Mouse (Mus musculus) heart, postnatal 14 days (tissue): ENCODE results near the gene Dtnb. TPM values are rescaled to one million over a fixed set of nuclear protein-coding genes. Genes with fewer than 3 reads are reported as not detected.

Source experiments
- DNase-seq, 2 experiments: peaks; one replicate each; pipeline ENCODE4 v3.0.0; 2021 to 2022
- intact Hi-C: fragments of 180-260 bp; cut with DNase I; formaldehyde crosslinking; loops from one replicate; pipeline ENCODE4 v1.15.1; 2025
- total RNA-seq, 2 experiments: library from RNA; stranded (reverse); gene quantifications; 2 replicates each; pipeline ENCODE4 v1.2.3; 2021

The Dtnb gene
- total RNA-seq, 2 experiments from 2014 or later = 5.0 to 5.5 TPM

- DNase-seq = no peak
- intact Hi-C loops = loop anchor here (10.0 kb wide), 3 partner anchors 224 to 1334 kb away; partner anchors contain the start of genes Rab10 and Ubxn2a
Measured at GRCm38 (mm10) chr12:3570711-3571400, 1.3 kb upstream of the Dtnb start.

- no peak for DNase-seq
- intact Hi-C loops = loop anchor here (10.0 kb wide), 3 partner anchors 222 to 1332 kb away; partner anchors contain the start of genes Rab10 and Ubxn2a
Measured at GRCm38 (mm10) chr12:3572581-3573397, 608 bp downstream of the Dtnb start.

DNA sequence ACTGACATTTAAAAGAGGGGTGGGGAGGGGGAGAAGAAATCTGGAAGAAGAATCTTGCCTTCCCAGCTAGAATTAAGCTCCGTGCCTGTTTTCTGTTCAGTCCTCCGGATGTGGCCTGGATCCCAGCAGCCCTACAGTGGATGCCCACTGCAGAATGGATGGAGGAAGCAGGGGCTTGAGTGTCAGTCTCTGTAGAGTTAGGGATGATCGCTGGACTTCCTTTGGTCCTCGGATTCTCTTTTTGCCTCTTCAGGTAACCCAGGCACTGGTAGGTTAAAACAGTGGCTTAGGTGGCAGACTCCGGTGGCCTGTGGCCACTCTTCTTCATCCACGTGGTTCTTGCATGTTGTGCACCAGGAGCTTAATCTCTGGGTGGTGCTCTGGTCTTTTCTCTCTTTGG, 1.2 kb downstream of the Dtnb start:
- intact Hi-C loops = loop anchor here (10.0 kb wide), 3 partner anchors 221 to 1331 kb away; partner anchors contain the start of genes Rab10 and Ubxn2a
- DNase-seq = no peak

GRCm38 (mm10) chr12:3574670-3575069, 2.5 kb downstream of the Dtnb start:
- intact Hi-C loops = loop anchor here (10.0 kb wide), 3 partner anchors 220 to 1330 kb away; partner anchors contain the start of genes Rab10 and Ubxn2a
- no peak for DNase-seq

GRCm38 (mm10) chr12:3579958-3580530, 7.9 kb downstream of the Dtnb start:
- intact Hi-C loops = loop anchor here (10.0 kb wide), 3 partner anchors 215 to 1325 kb away; partner anchors contain the start of genes Rab10 and Ubxn2a

GRCm38 (mm10) chr12:3582604-3583003, 10.4 kb downstream of the Dtnb start:
- no peak for DNase-seq
- intact Hi-C loops = no loop called here

More at GRCm38 (mm10) chr12:3579958-3580530, 7.9 kb downstream of the Dtnb start:
- no peak for DNase-seq

GRCm38 (mm10) chr12:3585525-3585924, 13.3 kb downstream of the Dtnb start:
- DNase-seq = no peak

GRCm38 (mm10) chr12:3587010-3587409, 14.8 kb downstream of the Dtnb start:
- intact Hi-C loops = no loop called here
- DNase-seq = no peak

More at GRCm38 (mm10) chr12:3585525-3585924, 13.3 kb downstream of the Dtnb start:
- intact Hi-C loops = no loop called here

DNA sequence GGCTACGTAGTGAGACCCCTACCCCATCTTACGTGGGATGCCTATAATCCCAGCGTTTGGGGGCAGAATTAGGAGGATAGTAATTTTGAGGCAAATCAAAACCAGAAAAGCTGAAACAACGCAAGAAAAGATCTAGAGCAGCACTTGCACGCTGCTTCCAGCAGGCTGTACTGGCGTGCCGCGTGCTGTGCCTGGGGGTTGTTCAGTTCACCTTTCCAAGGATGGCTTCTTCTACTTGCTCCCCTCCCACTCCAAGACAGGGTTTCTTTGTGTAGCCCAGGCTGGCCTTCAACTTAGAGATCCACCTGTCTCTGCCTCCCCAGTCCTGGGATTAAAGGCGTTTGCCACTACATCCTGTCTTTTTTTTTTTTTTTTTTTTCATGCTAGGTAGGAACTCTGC, 17.9 kb downstream of the Dtnb start:
- intact Hi-C loops = no loop called here
- no peak for DNase-seq

DNA sequence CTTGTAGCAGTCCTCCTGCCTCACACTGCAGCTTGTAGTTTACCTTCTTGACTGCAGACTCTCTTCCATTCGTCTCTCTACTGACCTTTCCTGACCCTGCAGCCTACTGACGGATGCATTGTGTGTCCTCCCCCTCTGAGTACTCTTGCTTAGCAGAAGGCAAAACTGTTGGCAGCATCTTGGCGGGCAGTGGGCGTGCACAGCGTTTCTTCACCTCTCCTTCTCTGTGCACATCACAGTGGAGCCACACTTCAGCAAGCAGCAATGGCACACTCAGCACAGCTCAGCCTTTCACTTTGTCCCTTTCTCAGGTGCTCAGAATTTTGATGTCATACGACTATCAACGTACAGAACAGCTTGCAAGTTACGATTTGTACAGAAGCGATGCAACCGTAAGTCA, 19.4 kb downstream of the Dtnb start:
- intact Hi-C loops = no loop called here

GRCm38 (mm10) chr12:3602786-3603185, 30.6 kb downstream of the Dtnb start:
- no peak for DNase-seq
- intact Hi-C loops = no loop called here

More for the DNA sequence above, 19.4 kb downstream of the Dtnb start:
- DNase-seq = no peak

DNA sequence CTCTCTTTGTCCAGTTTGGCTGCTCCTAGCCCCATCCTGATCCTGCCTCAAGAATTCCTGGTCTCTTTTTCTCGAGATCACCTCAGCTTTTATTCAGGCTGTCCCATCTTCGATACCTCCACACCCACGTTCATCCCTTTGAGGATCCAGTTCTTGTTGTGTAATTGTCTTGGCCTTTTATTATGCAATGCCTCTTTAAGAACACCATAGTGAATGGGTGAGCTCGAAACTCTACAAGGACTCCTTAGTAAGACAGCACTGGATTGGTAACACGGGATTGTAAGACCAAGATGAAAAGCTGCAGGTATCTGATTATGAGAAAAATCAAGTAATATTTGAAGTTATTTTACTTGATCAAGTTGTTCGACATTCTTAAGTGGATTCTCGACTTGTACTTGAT, 34.0 kb downstream of the Dtnb start:
- intact Hi-C loops = no loop called here
- DNase-seq = no peak

GRCm38 (mm10) chr12:3609747-3610146, 37.6 kb downstream of the Dtnb start:
- DNase-seq = peak in 1 of 2 experiments; percentile 3
- intact Hi-C loops = no loop called here

DNA sequence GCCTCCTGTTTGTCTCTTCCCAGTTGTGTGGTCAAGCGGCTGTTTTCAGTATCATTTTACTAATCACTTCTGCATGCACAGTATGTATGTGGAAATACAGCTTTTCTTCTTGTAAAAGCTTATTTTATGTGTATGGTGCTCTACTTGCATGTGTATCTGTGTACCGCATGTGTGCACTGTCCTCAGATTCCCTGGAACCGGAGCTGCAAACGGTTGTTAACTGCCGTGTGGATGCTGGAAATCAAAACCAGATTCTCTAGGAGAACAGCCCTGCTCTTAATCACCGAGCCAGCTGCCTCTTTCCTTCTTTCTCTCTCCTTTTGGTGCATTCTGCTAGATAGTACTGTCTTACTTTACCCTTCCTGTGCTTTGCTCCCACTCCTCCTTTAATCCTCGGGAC, 39.7 kb downstream of the Dtnb start:
- DNase-seq = no peak
- intact Hi-C loops = no loop called here

- intact Hi-C loops = no loop called here
- no peak for DNase-seq
Measured at GRCm38 (mm10) chr12:3615041-3615440, 42.9 kb downstream of the Dtnb start.

DNA sequence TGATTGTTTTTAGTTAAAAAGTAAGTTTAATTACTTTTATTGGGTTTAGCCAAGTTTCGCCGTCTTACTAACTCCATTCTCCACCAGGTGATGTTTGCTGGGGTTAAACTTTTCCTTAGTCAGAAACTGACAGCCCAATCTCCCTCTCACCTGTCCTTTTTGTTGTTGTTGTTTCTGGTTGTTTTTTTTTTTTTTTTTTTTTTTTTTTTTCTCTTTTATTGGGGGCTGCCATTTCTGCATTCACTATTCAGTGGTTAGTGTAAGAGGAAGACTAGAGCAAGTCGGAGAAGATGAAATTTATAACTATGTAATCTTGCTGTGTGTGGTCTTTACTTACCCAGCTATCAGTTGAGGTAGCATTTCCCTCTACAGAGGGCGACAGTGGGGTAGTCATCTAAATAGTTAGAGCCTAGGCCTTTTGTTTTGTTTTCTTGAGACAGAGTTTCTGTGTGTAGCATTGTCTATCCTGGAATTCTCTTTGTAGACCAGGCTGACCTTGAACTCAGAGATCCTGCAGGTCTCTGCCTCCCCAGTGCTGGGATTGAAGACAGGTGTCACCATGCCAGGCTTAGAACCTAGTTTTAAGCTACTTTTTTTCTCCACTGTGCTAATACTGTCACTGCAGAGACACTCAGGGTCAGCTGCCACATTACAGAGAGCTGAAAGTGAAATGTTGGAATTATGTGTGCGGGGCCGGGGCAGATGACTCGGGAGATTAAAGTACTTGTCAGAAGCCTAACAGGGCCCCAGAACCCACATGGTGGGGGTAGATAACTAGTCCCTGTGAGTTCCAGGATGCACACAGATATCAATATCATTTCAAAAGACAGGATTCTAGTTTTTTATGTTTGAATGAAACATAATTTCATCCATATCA, 46.2 kb downstream of the Dtnb start:
- intact Hi-C loops = no loop called here
- DNase-seq = no peak

DNA sequence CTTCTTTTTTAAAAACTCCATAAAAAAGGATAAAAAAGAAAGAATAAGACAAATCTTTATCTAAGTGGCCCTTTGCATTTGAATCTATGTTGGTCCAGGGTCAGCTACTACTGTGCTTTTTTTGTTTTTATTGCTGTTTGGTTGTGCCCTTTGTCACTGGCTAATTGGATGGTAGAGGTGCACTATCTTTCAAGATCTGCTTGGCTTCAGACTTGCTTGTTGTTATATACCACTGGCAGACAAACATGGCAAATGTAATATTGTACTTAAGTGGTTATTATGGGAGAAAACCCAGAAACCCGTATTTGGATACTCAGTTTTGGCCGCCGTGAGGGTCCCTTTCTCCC, 46.8 kb downstream of the Dtnb start:
- no peak for DNase-seq
- intact Hi-C loops = no loop called here

GRCm38 (mm10) chr12:3626880-3627279, 54.7 kb downstream of the Dtnb start:
- intact Hi-C loops = no loop called here
- no peak for DNase-seq

DNA sequence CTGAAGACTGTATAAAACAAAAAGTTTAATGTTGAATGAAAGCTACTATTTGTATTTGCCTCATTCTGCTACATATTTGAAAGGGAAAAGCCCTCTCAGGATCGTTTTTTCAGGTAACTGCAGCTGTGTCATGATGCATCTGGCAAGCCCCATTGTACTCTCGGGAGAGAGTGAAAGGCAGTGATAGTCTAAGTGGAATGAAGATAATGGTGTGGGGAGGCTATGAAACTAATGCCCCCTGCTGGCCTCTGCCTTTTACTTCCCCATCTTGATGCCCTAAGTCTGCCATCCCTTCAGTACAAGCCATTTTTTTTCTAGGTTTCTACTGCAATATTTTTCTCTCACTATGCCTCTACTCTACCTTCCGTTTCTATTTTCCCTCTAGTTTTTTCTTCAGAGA, 69.8 kb downstream of the Dtnb start:
- peak in 1 of 2 experiments; percentile 6 for DNase-seq
- intact Hi-C loops = no loop called here

GRCm38 (mm10) chr12:3656799-3657198, 84.6 kb downstream of the Dtnb start:
- intact Hi-C loops = no loop called here
- no peak for DNase-seq
